Mouse (Mus musculus): ENCODE data around the gene Alppl2. TPM values are rescaled to one million over a fixed set of nuclear protein-coding genes. Genes with fewer than 3 reads are reported as not detected.

Gene Alppl2
- polyA plus RNA-seq, 1 experiment = not detected

GRCm38 (mm10) chr1:87050700-87051099, 39.0 kb downstream of the Alppl2 start:
- no peak for DNase-seq (ENCODE audit: low spot score)

- DNase-seq (ENCODE audit: low spot score) = no peak
Measured at GRCm38 (mm10) chr1:87050072-87050471, 39.7 kb downstream of the Alppl2 start.

GRCm38 (mm10) chr1:87041814-87042438, 47.8 kb downstream of the Alppl2 start:
- peak; percentile 52 for DNase-seq (ENCODE audit: low spot score)

GRCm38 (mm10) chr1:87041119-87041518, 48.6 kb downstream of the Alppl2 start:
- peak; percentile 54 for DNase-seq (ENCODE audit: low spot score)

- DNase-seq (ENCODE audit: low spot score) = no peak
Measured at GRCm38 (mm10) chr1:87038477-87039070, 51.2 kb downstream of the Alppl2 start.

Other genes with a start within 250 kb of the Alppl2 start
- gene Alpi, start 11.7 kb upstream of the Alppl2 start, polyA plus RNA-seq (2012; rRNA removed) = 0.06 TPM in 1 of 2 replicates, not detected in the other
- gene Akp3, start 35.0 kb upstream of the Alppl2 start, polyA plus RNA-seq (2012; rRNA removed) = 0.04 TPM in 1 of 2 replicates, not detected in the other
- gene Ecel1, start 66.6 kb upstream of the Alppl2 start, polyA plus RNA-seq (2012; rRNA removed) = 0.10 TPM in 1 of 2 replicates, not detected in the other
- gene Prss56, start 93.4 kb upstream of the Alppl2 start, polyA plus RNA-seq (2012; rRNA removed) = not detected in 2 replicates
- gene Chrnd, start 100.7 kb upstream of the Alppl2 start, polyA plus RNA-seq (2012; rRNA removed) = not detected in 2 replicates
- not detected in 2 replicates for gene Chrng, start 114.7 kb upstream of the Alppl2 start, polyA plus RNA-seq (2012; rRNA removed)
- gene Eif4e2, start 124.0 kb upstream of the Alppl2 start, polyA plus RNA-seq (2012; rRNA removed) = 69.5 and 72.5 TPM in 2 replicates
- gene Efhd1, start 174.4 kb upstream of the Alppl2 start, polyA plus RNA-seq (2012; rRNA removed) = 4.9 TPM in 2 replicates
- gene Gigyf2, start 237.1 kb upstream of the Alppl2 start, polyA plus RNA-seq (2012; rRNA removed) = 30.7 and 40.0 TPM in 2 replicates

Measured in urinary bladder, adult 2 months (tissue).